Mouse (Mus musculus) limb, embryonic 15.5 days (tissue): ENCODE measurements around the gene Trim14. TPM values are rescaled to one million over a fixed set of nuclear protein-coding genes. Genes with fewer than 3 reads are reported as not detected.

ENCODE experiments used
- ATAC-seq: fragments of 200-750 bp; cut with Nextera tagmentation; 2 replicates; pipeline ENCODE4 v1.8.0; 2017; ENCODE audit warnings: low read depth, moderate TSS enrichment; ENCODE audit not compliant: insufficient number of reproducible peaks, low FRiP score, low TSS enrichment
- H3K27ac ChIP-seq: fragments of 300-500 bp; sonication (generic); 2 replicates; pipeline ENCODE4 v1.5.1; 2015; ENCODE audit warnings: moderate library complexity, mild to moderate bottlenecking, inconsistent platforms
- H3K27me3 ChIP-seq: fragments of 300-500 bp; sonication (generic); 2 replicates; pipeline ENCODE4 v1.6.1; 2015; ENCODE audit warnings: inconsistent platforms
- H3K36me3 ChIP-seq: fragments of 300-500 bp; sonication (generic); 2 replicates; pipeline ENCODE4 v1.6.1; 2015; ENCODE audit warnings: inconsistent platforms
- H3K4me1 ChIP-seq: fragments of 300-500 bp; sonication (generic); 2 replicates; pipeline ENCODE4 v1.6.1; 2015; ENCODE audit warnings: inconsistent platforms
- H3K4me2 ChIP-seq: fragments of 300-500 bp; sonication (generic); 2 replicates; pipeline ENCODE4 v1.6.1; 2015; ENCODE audit warnings: mild to moderate bottlenecking, inconsistent platforms
- H3K4me3 ChIP-seq: fragments of 300-500 bp; sonication (generic); 2 replicates; pipeline ENCODE4 v1.5.1; 2015; ENCODE audit warnings: mild to moderate bottlenecking, inconsistent platforms
- H3K9ac ChIP-seq: fragments of 300-500 bp; sonication (generic); 2 replicates; pipeline ENCODE4 v1.6.1; 2015; ENCODE audit warnings: inconsistent platforms
- H3K9me3 ChIP-seq: fragments of 300-500 bp; sonication (generic); 2 replicates; pipeline ENCODE4 v1.6.1; 2016; ENCODE audit warnings: inconsistent platforms
- WGBS: fragments of 180-500 bp; shearing (Covaris S2); methylation state at CpG from one replicate; pipeline ENCODE4 v1.1.7; 2015; 5-methylcytosine and 5-hydroxymethylcytosine counted together
- polyA plus RNA-seq: library from polyadenylated mRNA; unstranded; fragments of >200 nt; fragmentation: Nextera tagmentation; extraction: Ambion mirVana; gene quantifications from 2 replicates; pipeline ENCODE4 v1.2.1, GENCODE M21; 2015

Gene Trim14
- polyA plus RNA-seq, 1 experiment from 2014 or later, result 2.1 TPM

GRCm38 (mm10) chr4:46560069-46560705 is 24.2 kb upstream of the Trim14 start:
- Histone ChIP-seq H3K4me1 (0 out of 2 replicates have a peak, but pooled peaks cover under 1% of the 10 kb centered on the region), H3K27me3 (no peaks in the 10 kb centered on the region), H3K27ac (no peak overlapping the region), H3K4me2 (no peak overlapping the region), H3K9ac (no peak overlapping the region), H3K36me3 (no peaks in the 10 kb centered on the region), H3K9me3 (no peaks in the 10 kb centered on the region), H3K4me3 (no peak overlapping the region)
- 64% methylated on average over 14 of the region's 14 CpGs for WGBS
- ATAC-seq, result no peak

DNA sequence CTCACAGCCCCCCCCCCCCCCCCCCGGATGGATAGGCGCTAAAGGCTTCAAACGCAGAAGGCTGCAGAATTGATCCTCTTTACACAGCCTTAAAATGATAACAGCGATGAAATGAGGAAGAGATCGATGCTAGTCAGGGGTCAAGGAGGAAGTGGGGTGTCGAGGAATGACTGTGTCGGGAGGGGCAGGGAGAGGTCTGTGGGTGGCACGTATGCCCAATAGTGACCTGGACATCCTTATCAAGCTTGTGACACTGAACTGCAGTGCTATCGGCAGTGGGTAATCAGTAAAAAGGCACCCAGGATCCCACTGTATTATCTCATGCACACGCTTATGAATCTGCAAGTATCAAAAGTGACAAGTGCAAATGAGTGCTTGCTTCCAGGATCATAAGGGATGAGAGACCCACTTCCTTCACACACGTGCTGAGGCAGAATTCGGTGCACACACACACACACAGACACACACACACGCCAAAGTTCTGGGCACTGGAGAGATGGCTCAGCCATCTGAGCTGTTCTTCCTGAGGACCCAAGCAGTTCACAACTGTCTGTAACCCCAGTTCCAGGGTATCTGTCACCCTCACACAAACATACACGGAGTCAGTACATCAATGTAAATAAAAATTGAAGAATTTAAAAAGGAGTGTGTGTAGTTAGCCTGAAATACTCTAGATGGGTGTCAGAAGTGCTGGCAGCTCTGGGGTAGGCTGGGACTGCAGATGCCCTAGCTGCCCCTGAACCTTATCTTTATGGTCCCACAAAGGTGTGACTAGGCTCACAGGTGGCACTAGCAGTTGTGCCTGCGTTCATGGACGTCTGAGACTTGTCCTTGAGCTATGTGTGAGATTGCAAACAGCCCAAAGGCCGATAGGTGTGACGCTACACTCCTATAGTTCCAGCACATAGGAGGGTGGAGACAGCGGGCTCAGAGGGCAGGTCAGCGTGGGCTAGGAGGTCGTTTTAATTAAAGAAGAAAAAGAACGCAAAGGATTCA is 23.0 kb upstream of the Trim14 start:
- no peak overlapping the region for H3K9ac ChIP-seq
- H3K4me3 ChIP-seq, result no peak overlapping the region
- H3K27ac ChIP-seq, result no peak overlapping the region
- WGBS, result 75% methylated on average over 22 of the region's 22 CpGs
- no peaks in the 10 kb centered on the region for H3K9me3 ChIP-seq
- no peaks in the 10 kb centered on the region for H3K36me3 ChIP-seq
- no peak overlapping the region for H3K4me2 ChIP-seq
- no peaks in the 10 kb centered on the region for H3K27me3 ChIP-seq
- no peaks in the 10 kb centered on the region for H3K4me1 ChIP-seq
- ATAC-seq, result no peak

GRCm38 (mm10) chr4:46556933-46557332 is 21.0 kb upstream of the Trim14 start:
- Histone ChIP-seq H3K27ac (no peak overlapping the region), H3K9me3 (no peaks in the 10 kb centered on the region), H3K27me3 (no peaks in the 10 kb centered on the region), H3K9ac (no peak overlapping the region), H3K4me3 (no peak overlapping the region), H3K4me2 (no peak overlapping the region), H3K4me1 (no peaks in the 10 kb centered on the region), H3K36me3 (no peaks in the 10 kb centered on the region)
- 73% methylated on average over 3 of the region's 3 CpGs for WGBS
- ATAC-seq, result no peak

- H3K4me2 ChIP-seq, result no peak overlapping the region
- no peaks in the 10 kb centered on the region for H3K4me1 ChIP-seq
- WGBS, result 75% methylated on average over 9 of the region's 9 CpGs
- no peak overlapping the region for H3K4me3 ChIP-seq
- no peak overlapping the region for H3K9ac ChIP-seq
- no peaks in the 10 kb centered on the region for H3K36me3 ChIP-seq
- no peaks in the 10 kb centered on the region for H3K9me3 ChIP-seq
- H3K27me3 ChIP-seq, result no peaks in the 10 kb centered on the region
- H3K27ac ChIP-seq, result no peak overlapping the region
- no peak for ATAC-seq
These were observed 19.8 kb upstream of the Trim14 start for GRCm38 (mm10) chr4:46555762-46556161.

DNA sequence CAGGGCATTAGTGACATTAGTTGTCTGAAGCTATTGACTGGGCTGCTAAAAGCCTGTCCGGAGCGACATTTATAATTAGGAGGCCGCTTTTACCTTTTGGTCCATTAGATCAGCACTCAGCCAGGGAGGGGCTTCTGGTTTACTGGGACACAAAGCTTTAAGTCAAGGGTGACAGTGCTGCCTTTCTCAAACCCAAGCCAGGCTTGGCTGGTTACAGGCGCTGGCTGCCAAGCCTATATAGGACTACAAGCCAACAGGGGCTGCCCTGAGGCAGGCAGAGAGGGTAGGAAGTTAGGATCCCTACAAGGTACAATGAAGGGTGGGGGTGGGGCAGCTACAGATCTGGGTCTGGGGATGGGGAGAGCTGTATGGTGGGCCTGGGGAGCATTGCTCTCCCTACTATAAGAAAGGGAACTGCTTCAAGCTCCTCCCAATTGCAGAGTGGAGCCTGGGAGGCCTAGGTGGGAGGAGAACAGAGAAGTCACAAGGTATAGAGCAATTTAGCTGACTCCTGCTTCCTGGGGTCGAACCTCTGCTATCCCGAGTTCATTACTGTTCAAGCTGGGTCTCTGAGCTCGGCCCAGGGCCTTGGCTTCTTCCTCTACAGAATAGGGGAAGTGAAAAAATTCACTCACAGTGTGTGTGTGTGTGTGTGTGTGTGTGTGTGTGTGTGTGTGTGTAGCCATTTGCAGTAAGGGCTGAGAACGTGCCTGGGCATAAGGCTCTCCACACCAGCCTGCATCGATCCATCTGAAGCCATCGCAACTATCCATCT is 18.5 kb upstream of the Trim14 start:
- Histone ChIP-seq H3K27ac (no peak overlapping the region), H3K36me3 (no peaks in the 10 kb centered on the region), H3K9ac (no peak overlapping the region), H3K4me3 (no peak overlapping the region), H3K4me1 (no peaks in the 10 kb centered on the region), H3K27me3 (no peaks in the 10 kb centered on the region), H3K9me3 (no peaks in the 10 kb centered on the region), H3K4me2 (no peak overlapping the region)
- no peak for ATAC-seq
- WGBS, result 64% methylated on average over 10 of the region's 10 CpGs

DNA sequence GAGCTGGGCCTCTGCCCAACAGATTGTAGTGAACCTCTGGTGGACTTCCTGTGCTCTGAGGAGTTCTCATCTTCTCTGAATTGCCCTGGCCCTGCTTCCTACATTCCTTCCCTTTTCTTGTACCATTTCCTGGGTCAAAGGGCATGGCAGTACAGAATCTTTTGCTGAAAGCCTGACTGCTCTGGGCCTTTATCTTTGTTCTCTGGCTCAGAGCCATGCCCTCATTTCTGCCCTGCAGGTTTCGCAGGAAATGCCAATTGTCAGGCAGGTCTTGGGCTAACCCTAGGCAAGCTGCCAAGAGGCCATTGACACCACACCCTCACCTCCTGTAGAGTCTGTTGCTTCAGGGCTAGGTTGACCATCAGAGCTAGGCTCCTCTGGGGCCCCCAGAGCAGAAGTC is 17.9 kb upstream of the Trim14 start:
- H3K27ac ChIP-seq, result no peak overlapping the region
- H3K9ac ChIP-seq, result no peak overlapping the region
- H3K36me3 ChIP-seq, result no peaks in the 10 kb centered on the region
- no peak for ATAC-seq
- 73% methylated on average over 1 of the region's 1 CpGs for WGBS
- no peaks in the 10 kb centered on the region for H3K27me3 ChIP-seq
- H3K4me3 ChIP-seq, result no peak overlapping the region
- no peaks in the 10 kb centered on the region for H3K4me1 ChIP-seq
- H3K4me2 ChIP-seq, result no peak overlapping the region
- H3K9me3 ChIP-seq, result no peaks in the 10 kb centered on the region

GRCm38 (mm10) chr4:46550406-46550805 is 14.5 kb upstream of the Trim14 start:
- Histone ChIP-seq H3K9ac (no peak overlapping the region), H3K9me3 (no peaks in the 10 kb centered on the region), H3K36me3 (no peaks in the 10 kb centered on the region), H3K27ac (no peak overlapping the region), H3K4me3 (no peak overlapping the region), H3K4me1 (no peaks in the 10 kb centered on the region), H3K4me2 (no peak overlapping the region), H3K27me3 (no peaks in the 10 kb centered on the region)
- no peak for ATAC-seq
- 63% methylated on average over 8 of the region's 8 CpGs for WGBS

DNA sequence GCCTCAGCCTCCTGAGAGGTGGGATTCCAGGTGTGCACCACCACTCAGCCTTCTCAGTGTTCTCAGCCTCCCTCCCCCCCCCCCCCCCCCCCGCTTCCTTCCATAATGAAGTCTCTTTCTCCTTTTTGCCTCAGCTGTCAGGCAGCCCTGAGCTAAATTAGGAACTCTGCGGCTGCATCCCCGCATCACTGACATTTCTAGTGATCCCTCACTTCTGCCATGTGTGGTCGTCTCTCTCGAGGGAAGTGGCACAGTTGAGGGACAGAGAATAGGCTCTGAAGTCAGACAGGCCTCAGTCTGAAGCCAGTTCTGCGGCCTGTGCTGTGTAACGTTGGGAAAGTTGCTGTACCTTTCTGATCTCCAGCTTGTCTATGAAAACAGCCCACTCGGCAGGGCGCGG is 14.0 kb upstream of the Trim14 start:
- Histone ChIP-seq H3K4me2 (no peak overlapping the region), H3K27ac (no peak overlapping the region), H3K9me3 (no peaks in the 10 kb centered on the region), H3K36me3 (no peaks in the 10 kb centered on the region), H3K27me3 (no peaks in the 10 kb centered on the region), H3K4me3 (no peak overlapping the region), H3K4me1 (no peaks in the 10 kb centered on the region), H3K9ac (no peak overlapping the region)
- ATAC-seq, result no peak
- WGBS, result 81% methylated on average over 9 of the region's 10 CpGs

DNA sequence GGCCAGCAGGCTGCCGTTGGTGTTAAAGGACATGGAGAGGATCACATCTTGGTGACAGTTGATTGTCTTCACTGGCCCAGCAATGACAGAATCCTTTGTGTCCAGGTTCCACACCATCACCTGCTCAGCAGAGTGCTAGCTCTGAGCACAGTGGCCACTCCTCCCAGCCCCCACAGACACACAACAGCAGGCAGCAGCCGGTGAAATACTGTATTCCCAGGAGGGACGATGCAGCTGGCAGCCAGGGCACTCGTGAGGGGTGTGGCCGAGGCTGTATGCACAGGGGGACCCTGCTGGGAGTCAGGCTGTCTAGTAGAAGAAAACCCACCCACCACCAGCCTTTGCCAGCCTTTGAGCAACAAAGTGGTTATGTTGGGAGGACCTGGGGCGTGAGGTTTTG is 10.8 kb upstream of the Trim14 start:
- Histone ChIP-seq H3K4me3 (no peak overlapping the region), H3K27me3 (no peaks in the 10 kb centered on the region), H3K4me1 (no peaks in the 10 kb centered on the region), H3K27ac (no peak overlapping the region), H3K36me3 (no peaks in the 10 kb centered on the region), H3K9me3 (no peaks in the 10 kb centered on the region), H3K9ac (no peak overlapping the region), H3K4me2 (no peak overlapping the region)
- 37% methylated on average over 6 of the region's 6 CpGs for WGBS
- ATAC-seq, result no peak

GRCm38 (mm10) chr4:46545498-46545897 is 9.6 kb upstream of the Trim14 start:
- Histone ChIP-seq H3K27ac (no peak overlapping the region), H3K9me3 (no peaks in the 10 kb centered on the region), H3K36me3 (no peaks in the 10 kb centered on the region), H3K4me2 (no peak overlapping the region), H3K4me3 (no peak overlapping the region), H3K9ac (no peak overlapping the region), H3K4me1 (no peaks in the 10 kb centered on the region), H3K27me3 (no peaks in the 10 kb centered on the region)
- 13% methylated on average over 9 of the region's 9 CpGs for WGBS
- no peak for ATAC-seq

DNA sequence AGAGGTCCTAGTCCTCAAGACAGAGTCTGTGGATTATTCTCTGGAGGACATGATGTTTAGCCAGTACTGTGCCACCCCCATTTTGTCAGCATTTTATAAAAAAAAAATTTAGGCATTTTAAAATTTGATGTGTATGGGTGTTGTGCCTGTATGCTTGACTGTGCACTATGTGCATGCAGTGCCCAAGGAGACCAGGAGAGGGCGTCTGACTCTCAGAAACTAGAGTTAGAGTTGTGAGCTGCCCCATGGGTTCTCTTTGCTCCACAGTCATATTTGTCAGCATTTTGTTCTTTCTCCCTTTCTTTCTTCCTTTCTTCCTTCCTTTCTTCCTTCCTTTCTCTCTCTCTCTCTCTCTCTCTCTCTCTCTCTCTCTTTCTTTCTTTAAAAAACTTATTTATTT is 8.4 kb upstream of the Trim14 start:
- Histone ChIP-seq H3K9me3 (no peaks in the 10 kb centered on the region), H3K27ac (no peak overlapping the region), H3K4me2 (no peak overlapping the region), H3K27me3 (no peaks in the 10 kb centered on the region), H3K9ac (no peak overlapping the region), H3K4me3 (no peak overlapping the region), H3K4me1 (no peaks in the 10 kb centered on the region), H3K36me3 (no peaks in the 10 kb centered on the region)
- no peak for ATAC-seq
- 52% methylated on average over 1 of the region's 1 CpGs for WGBS
